Mouse (Mus musculus) naive thymus-derived CD4-positive, alpha-beta T cell, adult 5 months (primary cell): ENCODE measurements around the gene Caps2. TPM values are rescaled to one million over a fixed set of nuclear protein-coding genes. Genes with fewer than 3 reads are reported as not detected.

ENCODE experiments used
- polyA plus RNA-seq: library from polyadenylated mRNA; unstranded; fragments of 100-300 nt; shearing (Covaris generic); gene quantifications from one replicate; pipeline ENCODE4 v1.2.1, GENCODE M21; 2017

Gene Caps2
- not detected for polyA plus RNA-seq

GRCm38 (mm10) chr10:112163168-112163766, at the start of gene Caps2:
TSS of gene Caps2 (plus strand) at chr10:112163621.

GRCm38 (mm10) chr10:112159882-112160560, 3.4 kb upstream of the Caps2 start, which contains the start of gene Glipr1l3:
TSS of gene Glipr1l3 (minus strand) at chr10:112160327.

Other genes with a start within 250 kb of the Caps2 start
- gene Krr1, start 191.0 kb upstream of the Caps2 start, polyA plus RNA-seq, result 47.2 TPM
- gene Glipr1, start 161.0 kb upstream of the Caps2 start, polyA plus RNA-seq, result 59.5 TPM
- not detected for gene Glipr1l1, start 103.4 kb upstream of the Caps2 start, polyA plus RNA-seq
- gene Glipr1l2, start 80.3 kb upstream of the Caps2 start, polyA plus RNA-seq, result not detected
- not detected for gene Glipr1l3, start 3.3 kb upstream of the Caps2 start, polyA plus RNA-seq
- gene Kcnc2, start 107.5 kb downstream of the Caps2 start, polyA plus RNA-seq, result not detected